Mouse (Mus musculus) C2C12 (cell line): Measurements from ENCODE around the gene Kcnk12.

Experiments used
- CEBPB ChIP-seq: IDR thresholded peaks from one replicate; pipeline ENCODE4 v1.6.1; 2011; ENCODE audit warnings: low read depth, mild to moderate bottlenecking, control low read depth, moderate library complexity
- CTCF ChIP-seq: IDR thresholded peaks from one replicate; pipeline ENCODE4 v1.5.1; 2011; ENCODE audit not compliant: control insufficient read depth, insufficient read depth, insufficient read length
- FOSL1 ChIP-seq: IDR thresholded peaks from one replicate; pipeline ENCODE4 v1.8.0; 2011; ENCODE audit warnings: mild to moderate bottlenecking, low read length; ENCODE audit not compliant: poor library complexity, insufficient read depth, severe bottlenecking
- MAX ChIP-seq: IDR thresholded peaks from one replicate; pipeline ENCODE4 v1.6.1; 2011; ENCODE audit warnings: mild to moderate bottlenecking, control low read depth
- USF1 ChIP-seq: IDR thresholded peaks from one replicate; pipeline ENCODE4 v1.6.1; 2011; ENCODE audit warnings: low read depth, mild to moderate bottlenecking, control low read depth, moderate library complexity

DNA sequence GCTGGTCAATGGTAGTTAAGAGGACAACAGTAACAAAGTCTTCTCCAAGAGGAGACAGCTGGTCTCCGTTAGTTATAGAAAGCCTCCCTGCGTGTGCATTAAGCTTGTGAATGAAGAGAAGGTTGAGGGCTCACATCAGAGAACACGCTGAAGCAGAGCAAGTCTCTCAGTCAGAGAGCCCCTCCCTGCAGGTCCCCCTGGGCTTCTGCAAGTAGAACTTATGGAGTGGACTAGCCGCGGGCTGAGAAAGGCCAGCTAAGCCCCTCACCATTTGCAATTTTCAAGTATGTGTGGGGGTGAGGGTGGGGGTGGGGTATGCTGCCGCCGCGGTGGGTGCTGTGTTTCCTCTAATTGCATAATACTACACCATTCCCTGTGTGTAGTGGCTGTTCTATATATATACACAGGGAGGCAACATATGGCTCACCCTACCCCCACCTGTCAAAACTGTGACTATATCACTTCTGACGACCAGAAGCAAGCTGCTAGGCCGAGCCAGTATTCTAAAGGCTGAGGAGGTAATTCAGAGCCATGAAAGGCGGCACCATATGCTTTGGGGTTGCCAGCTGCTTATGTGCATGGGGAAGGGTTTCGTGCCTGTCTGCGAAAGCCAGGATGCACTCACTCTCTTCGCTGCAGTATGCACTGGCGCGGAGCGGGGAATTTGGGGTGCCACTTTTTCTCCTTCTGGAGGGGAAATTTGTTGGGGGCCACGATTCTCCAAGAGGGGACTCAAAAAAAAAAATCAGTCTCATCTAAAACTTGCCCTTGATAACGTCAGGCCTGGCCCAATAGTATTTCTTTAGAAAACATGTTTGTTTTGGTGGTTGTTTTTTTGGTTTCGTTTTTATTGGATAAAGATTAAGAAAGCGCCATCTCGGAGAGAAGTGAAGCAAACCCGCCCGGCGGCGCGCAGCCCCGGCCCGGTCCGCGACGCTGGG, 52.5 kb downstream of the Kcnk12 start:
- no peak for TF ChIP-seq CTCF
- no peak for TF ChIP-seq CEBPB
- no peak for TF ChIP-seq USF1
- no peak for TF ChIP-seq MAX
- TF ChIP-seq FOSL1: no peak
